Mouse (Mus musculus) forebrain, embryonic 11.5 days (tissue): ENCODE measurements around the gene Ucp3. TPM values are rescaled to one million over a fixed set of nuclear protein-coding genes. Genes with fewer than 3 reads are reported as not detected.
A peak's percentile ranks its signal among the peaks of the same experiment; 100 is the strongest.
"Not testable (repeated sequence)": the region's sequence is repeated elsewhere in the genome, so short reads cannot be mapped to it uniquely, and the experiment has no call there.

ENCODE experiments used
- ATAC-seq: fragments of 200-750 bp; cut with Nextera tagmentation; replicated peaks from 2 replicates; pipeline ENCODE4 v1.8.0; 2017; ENCODE audit warnings: moderate TSS enrichment; ENCODE audit not compliant: low FRiP score
- DNase-seq: peaks from one replicate; pipeline ENCODE4 v3.0.0-alpha.2; 2017; ENCODE audit warnings: low spot score
- H3K27ac ChIP-seq: fragments of 300-500 bp; sonication (generic); 2 replicates; pipeline ENCODE4 v1.5.1; 2014; ENCODE audit warnings: low read depth, low read length
- H3K27me3 ChIP-seq: fragments of 300-500 bp; sonication (generic); 2 replicates; pipeline ENCODE4 v1.6.1; 2014; ENCODE audit warnings: mild to moderate bottlenecking, low read length, mixed read lengths; ENCODE audit not compliant: control insufficient read depth, insufficient read depth
- H3K36me3 ChIP-seq: fragments of 300-500 bp; sonication (generic); 2 replicates; pipeline ENCODE4 v1.6.1; 2014; ENCODE audit warnings: mild to moderate bottlenecking, low read length, moderate library complexity, mixed read lengths; ENCODE audit not compliant: control insufficient read depth, insufficient read depth
- H3K4me1 ChIP-seq: fragments of 300-500 bp; sonication (generic); replicated peaks from 2 replicates; pipeline ENCODE4 v1.6.1; 2014; ENCODE audit warnings: low read length, mixed read lengths; ENCODE audit not compliant: control insufficient read depth, insufficient read depth
- H3K4me2 ChIP-seq: fragments of 300-500 bp; sonication (generic); 2 replicates; pipeline ENCODE4 v1.6.1; 2014; ENCODE audit warnings: low read depth, mild to moderate bottlenecking, low read length, moderate library complexity, mixed read lengths; ENCODE audit not compliant: severe bottlenecking
- H3K4me3 ChIP-seq: fragments of 300-500 bp; sonication (generic); 2 replicates; pipeline ENCODE4 v1.5.1; 2014; ENCODE audit warnings: low read depth, low read length
- H3K9ac ChIP-seq: fragments of 300-500 bp; sonication (generic); 2 replicates; pipeline ENCODE4 v1.6.1; 2014; ENCODE audit warnings: low read length
- H3K9me3 ChIP-seq: fragments of 300-500 bp; sonication (generic); 2 replicates; pipeline ENCODE4 v1.6.1; 2016; ENCODE audit warnings: low read length, mixed read lengths; ENCODE audit not compliant: control insufficient read depth
- WGBS: fragments of 180-500 bp; shearing (Covaris S2); extraction: QIAGEN DNeasy Blood & Tissue Kit; methylation state at CpG from one replicate; pipeline ENCODE4 v1.1.7; 2014; 5-methylcytosine and 5-hydroxymethylcytosine counted together
- polyA plus RNA-seq: library from polyadenylated mRNA; unstranded; fragments of >200 nt; fragmentation: Nextera tagmentation; extraction: Ambion mirVana; gene quantifications from 2 replicates; pipeline ENCODE4 v1.2.1, GENCODE M21; 2014

The Ucp3 gene
- polyA plus RNA-seq, 1 experiment from 2014 or later = not detected

DNA sequence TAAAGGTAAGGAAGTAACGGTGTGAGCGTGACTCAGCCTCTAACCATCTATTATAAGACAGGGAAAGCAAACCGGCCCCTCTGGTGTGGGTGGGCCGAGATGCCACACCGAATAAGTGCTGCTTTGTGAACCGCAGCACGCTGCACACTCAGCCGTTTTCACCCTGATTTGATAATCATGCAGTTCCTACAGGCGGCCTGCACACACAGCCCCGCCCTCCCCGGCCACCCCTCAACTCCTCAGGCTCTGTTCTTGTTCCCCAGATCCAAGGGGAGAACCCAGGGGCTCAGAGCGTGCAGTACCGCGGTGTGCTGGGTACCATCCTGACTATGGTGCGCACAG lies 7.0 kb downstream of the Ucp3 start:
- DNase-seq = no peak
- 78% methylated on average over 15 of the region's 15 CpGs for WGBS
- H3K9me3 ChIP-seq = no peaks in the 10 kb centered on the region
- ATAC-seq = no peak
- H3K4me1 ChIP-seq = no peaks in the 10 kb centered on the region
- no peak overlapping the region for H3K4me2 ChIP-seq
- H3K36me3 ChIP-seq = no peaks in the 10 kb centered on the region
- H3K27ac ChIP-seq = no peak overlapping the region
- no peak overlapping the region for H3K9ac ChIP-seq
- no peak overlapping the region for H3K4me3 ChIP-seq
- H3K27me3 ChIP-seq = no peaks in the 10 kb centered on the region

- Histone ChIP-seq H3K36me3 (no peaks in the 10 kb centered on the region), H3K4me3 (no peak overlapping the region), H3K27ac (no peak overlapping the region), H3K4me1 (no peaks in the 10 kb centered on the region), H3K4me2 (no peak overlapping the region), H3K9me3 (no peaks in the 10 kb centered on the region), H3K27me3 (no peaks in the 10 kb centered on the region), H3K9ac (no peak overlapping the region)
- ATAC-seq (no peak), DNase-seq (no peak)
- 88% methylated on average over 17 of the region's 17 CpGs for WGBS
Measured at GRCm38 (mm10) chr7:100480175-100480574, 7.4 kb downstream of the Ucp3 start.

DNA sequence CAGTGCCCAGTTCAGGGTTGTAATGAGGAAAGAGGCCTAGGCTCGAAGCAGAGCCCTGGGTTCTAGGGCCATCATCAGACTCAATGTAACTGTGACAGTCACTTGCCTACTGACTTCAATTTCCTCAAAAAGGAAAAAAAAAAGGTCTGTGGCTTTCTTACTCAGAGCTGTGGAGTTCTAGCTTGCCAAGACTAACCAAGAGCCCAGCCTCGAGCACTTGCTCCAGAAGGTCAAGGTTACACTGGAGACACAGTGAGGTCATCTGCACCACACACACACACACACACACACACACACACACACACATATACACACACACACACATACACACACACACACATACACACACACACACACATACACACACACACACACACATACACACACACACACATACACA lies 9.3 kb downstream of the Ucp3 start:
- not testable (repeated sequence) for DNase-seq, ATAC-seq

DNA sequence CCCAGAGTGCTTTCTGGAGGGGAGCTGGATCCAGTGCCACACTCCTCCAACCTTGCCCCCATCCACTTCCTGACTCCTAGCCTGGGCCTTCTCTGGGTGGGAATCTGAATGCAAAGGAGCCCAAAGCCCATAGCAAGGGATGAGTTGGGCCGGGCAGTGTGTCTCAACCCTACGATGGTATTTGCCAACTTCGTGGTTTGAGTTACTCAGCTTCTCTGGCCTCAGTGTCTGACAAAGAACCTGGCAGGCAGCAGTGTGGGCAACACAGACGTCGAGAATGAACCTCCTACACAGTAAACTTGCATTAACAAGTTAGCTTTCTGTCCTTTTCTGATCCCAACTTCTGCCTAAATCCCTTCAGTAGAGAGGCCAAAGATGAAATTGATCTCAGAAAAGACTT lies 11.7 kb downstream of the Ucp3 start:
- 91% methylated on average over 5 of the region's 5 CpGs for WGBS
- no peak overlapping the region for H3K9ac ChIP-seq
- no peak overlapping the region for H3K27ac ChIP-seq
- no peak overlapping the region for H3K4me2 ChIP-seq
- H3K27me3 ChIP-seq = no peaks in the 10 kb centered on the region
- DNase-seq (no peak), ATAC-seq (no peak)
- no peak overlapping the region for H3K4me3 ChIP-seq
- no peaks in the 10 kb centered on the region for H3K36me3 ChIP-seq
- H3K9me3 ChIP-seq = no peaks in the 10 kb centered on the region
- no peaks in the 10 kb centered on the region for H3K4me1 ChIP-seq

More for the DNA sequence above, 9.3 kb downstream of the Ucp3 start:
- not testable (repeated sequence) for H3K9me3 ChIP-seq, H3K4me3 ChIP-seq, H3K4me2 ChIP-seq, H3K9ac ChIP-seq, H3K27ac ChIP-seq, H3K36me3 ChIP-seq, H3K4me1 ChIP-seq, H3K27me3 ChIP-seq
- 80% methylated on average over 2 of the region's 2 CpGs for WGBS

- Histone ChIP-seq H3K4me3 (no peak overlapping the region), H3K27me3 (no peaks in the 10 kb centered on the region), H3K36me3 (no peaks in the 10 kb centered on the region), H3K9ac (no peak overlapping the region), H3K4me1 (no peaks in the 10 kb centered on the region), H3K27ac (no peak overlapping the region), H3K4me2 (no peak overlapping the region), H3K9me3 (no peaks in the 10 kb centered on the region)
- WGBS = 74% methylated on average over 2 of the region's 2 CpGs
- DNase-seq (no peak), ATAC-seq (no peak)
Measured at GRCm38 (mm10) chr7:100487301-100487700, 14.5 kb downstream of the Ucp3 start.

- Histone ChIP-seq H3K4me1 (peaks cover 5% of the 10 kb centered on the region; the same call in 1 of the 2 replicates), H3K27ac (no peak overlapping the region), H3K27me3 (no peaks in the 10 kb centered on the region), H3K4me3 (no peak overlapping the region), H3K4me2 (no peak overlapping the region), H3K36me3 (no peaks in the 10 kb centered on the region), H3K9ac (no peak overlapping the region), H3K9me3 (no peaks in the 10 kb centered on the region)
- WGBS = 42% methylated on average over 10 of the region's 10 CpGs
- no peak for DNase-seq
- no peak for ATAC-seq
Measured at GRCm38 (mm10) chr7:100488474-100489048, 15.8 kb downstream of the Ucp3 start.

DNA sequence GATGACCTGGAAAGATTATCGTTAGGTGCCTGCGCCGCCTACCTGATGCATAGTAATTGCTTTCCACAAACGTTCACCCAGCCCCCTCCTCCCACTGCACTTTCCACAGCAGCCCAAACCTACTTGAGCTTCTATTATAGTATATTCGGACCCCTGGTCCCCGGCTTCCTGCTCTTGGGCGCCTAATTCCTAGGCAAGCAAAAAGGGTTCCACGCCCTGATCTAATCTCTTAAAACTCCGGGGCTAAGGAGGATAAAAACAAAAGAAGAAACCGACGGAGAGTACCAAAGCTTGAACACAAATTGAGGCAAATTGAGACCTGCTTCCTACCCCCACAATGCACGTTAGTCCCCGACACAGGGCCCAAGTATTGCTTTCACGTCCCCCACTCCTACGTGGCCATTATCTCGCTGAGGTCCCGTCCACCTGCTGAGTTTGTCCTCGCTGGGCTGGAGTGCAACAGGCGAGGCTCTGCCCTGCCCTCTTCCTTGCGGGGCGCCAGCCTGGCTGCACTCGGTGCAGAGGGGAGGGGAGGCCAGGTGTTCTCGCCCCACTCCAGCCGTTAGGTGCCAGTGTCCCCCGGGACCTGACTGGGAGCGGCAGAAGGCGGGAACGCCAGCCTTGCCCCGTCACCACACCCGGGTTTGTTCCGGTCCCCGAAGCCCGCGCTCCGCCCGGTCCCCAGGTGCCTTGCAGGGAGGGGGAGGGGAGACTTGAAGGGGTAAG lies 19.8 kb downstream of the Ucp3 start:
- 2% methylated on average over 36 of the region's 36 CpGs for WGBS
- peak overlapping the region; percentile 60 for H3K9ac ChIP-seq
- H3K27me3 ChIP-seq = no peaks in the 10 kb centered on the region
- H3K4me2 ChIP-seq = peak overlapping the region; percentile 78
- peak overlapping the region; percentile 39 for H3K4me3 ChIP-seq
- H3K36me3 ChIP-seq = no peaks in the 10 kb centered on the region
- H3K4me1 ChIP-seq = peaks cover 14% of the 10 kb centered on the region; the same call in 1 of the 2 replicates
- no peak for DNase-seq
- H3K27ac ChIP-seq = no peak overlapping the region
- no peaks in the 10 kb centered on the region for H3K9me3 ChIP-seq
- peak; percentile 47 for ATAC-seq

DNA sequence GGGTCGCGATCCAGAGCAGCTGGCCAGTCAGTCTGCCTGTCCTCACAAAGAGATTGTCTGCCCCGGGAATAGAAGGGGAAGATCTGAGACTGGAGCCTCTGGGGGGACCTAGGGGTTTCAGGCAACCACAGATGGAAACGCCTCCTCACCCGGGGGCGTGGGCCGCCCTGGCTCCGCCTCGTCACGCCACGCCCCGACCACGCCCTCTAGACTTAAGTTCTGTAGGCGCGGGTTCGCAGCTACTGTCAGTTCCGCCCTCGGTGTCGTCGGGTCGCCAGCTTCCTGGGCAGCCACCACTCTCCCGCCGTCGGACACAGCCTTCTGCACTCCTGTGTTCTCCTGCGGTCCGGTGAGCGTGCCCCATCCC lies 20.3 kb downstream of the Ucp3 start, which contains the start of gene Ucp2:
Ucp2 (plus strand) TSS at position 221 of the 367 bp plus-strand sequence.
- DNase-seq = peak; percentile 86
- Histone ChIP-seq H3K4me1 (peaks cover 14% of the 10 kb centered on the region; the same call in 1 of the 2 replicates), H3K9me3 (no peaks in the 10 kb centered on the region), H3K4me2 (peak within 1 kb of the TSS; percentile 78), H3K27me3 (no peaks in the 10 kb centered on the region), H3K9ac (peak within 1 kb of the TSS; percentile 60), H3K27ac (no peak within 1 kb of the TSS), H3K4me3 (peak within 1 kb of the TSS; percentile 39), H3K36me3 (no peaks in the 10 kb centered on the region)
- WGBS = 1% methylated on average over 27 of the region's 27 CpGs
- peak; percentile 70 for ATAC-seq
